Mouse (Mus musculus) brain, adult 2 months (tissue): Measurements from ENCODE around the gene Tmeff2.

Experiments used
- DNase-seq: peaks from one replicate; pipeline ENCODE4 v3.0.0; 2011; ENCODE audit warnings: low read depth, low spot score

Gene Tmeff2

DNA sequence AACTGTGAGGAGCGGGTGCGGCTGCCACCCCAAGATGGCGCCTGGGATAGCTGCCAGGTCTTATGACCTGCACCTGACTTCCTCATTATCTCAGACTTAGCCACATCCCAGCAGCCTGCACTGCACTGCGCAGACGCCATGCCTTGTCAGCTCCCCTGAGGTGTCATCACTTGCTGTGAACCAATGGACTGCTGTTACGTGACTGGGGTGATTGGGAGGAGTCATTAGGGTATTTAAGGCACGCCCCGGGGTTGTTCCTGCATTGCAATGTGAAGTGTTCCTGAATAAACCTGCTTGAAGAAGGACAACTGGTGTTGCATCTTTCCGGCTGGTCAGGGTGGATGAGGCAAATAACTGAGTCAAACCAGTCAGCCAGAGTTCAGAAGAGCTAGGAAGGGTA lies at the start of gene Tmeff2:
Gene Tmeff2, plus strand, starts transcription at position 262 of the 400 bp plus-strand sequence.
- peak; percentile 24 for DNase-seq

DNA sequence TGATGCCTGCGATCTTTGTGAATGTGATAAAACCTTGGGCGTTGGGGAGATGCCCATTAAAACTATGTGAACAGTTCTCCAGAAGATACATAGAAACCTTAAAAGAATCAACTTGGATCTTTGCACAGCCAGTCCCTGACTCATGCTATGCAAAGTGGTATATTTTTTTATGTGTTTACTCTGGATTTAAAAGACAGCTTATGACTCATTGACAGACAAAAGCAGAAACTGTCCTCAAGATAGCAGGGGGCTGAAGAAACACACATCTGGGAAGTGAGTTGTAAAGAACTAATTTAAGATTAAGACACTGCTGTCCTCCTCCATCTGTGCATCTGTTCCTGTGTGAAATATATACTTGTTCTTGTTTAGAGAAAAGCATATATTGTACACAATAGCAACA lies 38.9 kb upstream of the Tmeff2 start:
- peak; percentile 76 for DNase-seq

DNA sequence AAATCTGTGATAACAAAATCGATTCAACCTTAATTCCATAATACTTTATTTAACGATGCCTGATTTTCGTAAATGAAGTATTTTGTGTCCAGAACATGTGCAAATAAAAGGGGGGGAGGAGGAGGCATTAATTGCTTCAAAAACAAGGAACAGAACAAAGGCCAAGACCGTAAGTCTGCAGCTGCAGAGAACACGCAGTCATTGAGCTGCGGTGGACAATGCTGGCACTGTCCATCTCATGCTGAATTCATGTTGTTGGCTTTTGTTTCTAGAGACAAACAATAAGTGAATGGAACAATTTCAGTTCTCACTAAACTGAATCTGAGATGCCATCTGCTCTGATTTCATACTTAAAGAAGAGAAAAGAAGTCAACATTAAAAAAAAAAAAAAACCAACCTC lies 2.8 kb upstream of the Tmeff2 start:
- DNase-seq, result peak; percentile 92

DNA sequence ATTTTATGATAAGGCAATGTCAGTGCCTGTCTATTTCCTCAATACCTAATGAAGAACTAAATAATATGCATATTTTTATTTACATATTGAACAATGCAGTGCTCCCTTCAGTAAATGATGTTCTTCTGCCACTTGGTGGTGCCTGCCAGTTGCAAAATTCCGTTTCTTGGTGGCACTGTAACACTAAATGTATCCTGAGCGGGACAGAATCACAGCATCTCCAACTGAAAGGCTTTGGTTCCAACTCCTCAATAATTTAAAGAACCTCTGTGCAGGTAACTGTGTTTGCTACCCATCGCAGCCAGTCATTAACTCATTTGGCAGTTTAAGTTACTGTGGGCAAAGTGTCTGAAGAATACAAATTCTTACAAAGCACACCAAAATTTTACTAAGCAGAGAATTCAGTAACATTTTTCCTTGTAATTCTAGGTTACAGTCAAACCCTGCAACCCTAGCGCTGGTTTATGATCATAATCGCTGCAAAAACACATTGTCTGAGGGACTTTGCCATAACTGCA lies 24.4 kb downstream of the Tmeff2 start:
- DNase-seq, result peak; percentile 91

DNA sequence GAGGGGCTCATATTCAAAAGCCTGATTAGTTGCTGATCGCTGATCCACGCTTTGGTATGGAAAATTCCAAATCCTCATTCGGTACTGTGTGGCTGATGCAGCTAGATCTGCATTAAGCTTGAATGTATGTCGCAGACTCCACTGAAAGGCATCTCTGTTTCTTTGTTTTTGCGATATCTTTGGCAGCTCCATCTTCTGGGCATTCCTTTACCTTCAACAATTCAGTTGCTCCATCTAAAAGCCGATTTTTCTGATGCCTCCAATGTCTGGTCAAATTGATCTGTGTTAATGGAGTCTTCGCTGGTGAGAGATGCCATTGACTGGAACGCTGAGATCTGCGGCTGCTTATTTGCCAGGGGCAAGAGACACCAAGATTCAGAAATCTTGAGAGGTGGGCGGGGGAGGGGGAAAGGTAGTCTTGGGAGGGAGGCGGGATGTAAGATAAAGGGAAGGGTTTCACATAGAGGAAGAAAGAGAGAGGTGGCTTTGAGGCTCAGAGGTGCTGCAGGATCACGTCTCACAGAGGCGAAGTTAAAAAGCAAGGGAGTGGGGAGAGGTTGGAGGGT lies 25.0 kb downstream of the Tmeff2 start:
- peak; percentile 79 for DNase-seq

DNA sequence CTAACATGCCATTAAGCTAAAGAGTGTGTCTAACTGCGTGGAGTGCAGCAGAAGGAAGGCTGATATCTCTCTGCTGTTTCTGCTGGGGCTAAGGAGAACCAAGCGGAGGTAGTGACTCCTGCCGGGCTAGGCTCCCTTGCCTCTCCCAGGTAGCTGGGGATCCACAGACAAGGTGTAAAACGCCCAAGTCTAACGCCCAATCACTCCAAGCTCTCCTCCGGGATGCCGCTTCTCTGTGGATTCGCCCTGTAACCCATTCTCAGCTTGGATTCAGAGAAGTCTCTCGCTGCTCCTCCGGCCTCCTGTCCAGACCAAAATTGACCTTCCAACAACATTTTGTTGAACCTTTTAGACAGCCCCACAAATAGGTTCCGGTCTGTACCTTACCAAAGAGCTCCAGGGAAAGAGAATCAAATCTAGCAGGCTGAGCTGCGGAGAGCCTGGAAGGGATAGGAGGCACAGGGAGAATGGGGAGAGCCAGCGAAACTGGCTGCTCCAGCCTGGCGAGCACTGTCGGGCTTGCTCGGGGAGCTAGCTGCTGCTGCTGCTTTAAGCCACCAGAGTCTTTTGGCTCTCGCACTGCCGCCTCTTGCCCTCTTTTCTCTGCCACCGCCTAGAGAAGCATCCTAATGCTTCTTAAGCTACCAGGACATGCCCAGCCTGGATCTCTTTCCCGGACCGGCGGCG lies 26.1 kb downstream of the Tmeff2 start:
- DNase-seq, result peak; percentile 84

DNA sequence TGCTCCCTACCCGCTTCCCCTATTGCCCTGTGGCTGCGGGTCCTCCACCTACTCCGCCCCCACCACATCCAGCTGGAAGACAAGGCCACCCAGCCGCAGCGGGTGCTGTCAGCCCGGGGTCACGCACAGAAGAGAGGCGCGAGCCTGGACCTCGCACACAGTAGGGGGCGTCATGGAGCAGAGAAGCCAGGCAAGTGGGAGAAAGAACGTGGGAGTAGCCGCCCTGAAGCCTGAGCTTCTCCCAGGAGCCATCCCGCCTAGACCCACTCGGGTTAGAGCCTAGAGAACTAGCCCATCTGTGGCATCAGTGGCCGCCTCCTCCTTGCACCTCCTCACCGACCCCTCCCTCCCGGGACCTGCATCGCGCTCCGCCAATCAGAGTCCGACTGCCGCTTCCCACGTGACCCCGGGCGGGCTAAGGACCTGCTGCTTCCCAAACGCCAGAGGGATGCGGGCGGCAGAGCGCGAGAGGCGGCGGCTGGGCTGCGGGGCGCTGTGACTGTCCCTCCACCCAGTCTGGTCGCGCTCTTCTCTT lies 26.7 kb downstream of the Tmeff2 start:
- peak; percentile 100 for DNase-seq

DNA sequence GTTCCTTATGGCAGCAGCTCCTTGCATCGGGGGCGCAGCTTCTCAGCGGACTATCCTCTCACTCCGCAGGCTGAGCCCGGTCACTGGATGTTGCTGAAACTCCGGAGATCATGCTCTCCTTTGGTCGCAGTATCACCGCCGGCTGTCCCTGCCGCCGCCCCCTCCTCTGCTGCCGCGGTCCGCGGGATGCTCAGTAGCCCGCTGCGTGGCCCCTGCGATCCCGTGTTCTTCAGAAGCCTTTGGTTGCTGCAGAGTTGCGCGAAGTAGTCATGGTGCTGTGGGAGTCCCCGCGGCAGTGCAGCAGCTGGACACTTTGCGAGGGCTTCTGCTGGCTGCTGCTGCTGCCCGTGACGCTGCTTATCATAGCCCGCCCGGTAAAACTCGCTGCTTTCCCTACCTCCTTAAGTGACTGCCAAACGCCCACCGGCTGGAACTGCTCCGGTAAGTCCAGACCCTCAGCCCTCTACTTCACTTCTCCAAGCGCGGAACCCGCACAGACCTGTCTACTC lies 27.3 kb downstream of the Tmeff2 start:
- DNase-seq, result peak; percentile 67

DNA sequence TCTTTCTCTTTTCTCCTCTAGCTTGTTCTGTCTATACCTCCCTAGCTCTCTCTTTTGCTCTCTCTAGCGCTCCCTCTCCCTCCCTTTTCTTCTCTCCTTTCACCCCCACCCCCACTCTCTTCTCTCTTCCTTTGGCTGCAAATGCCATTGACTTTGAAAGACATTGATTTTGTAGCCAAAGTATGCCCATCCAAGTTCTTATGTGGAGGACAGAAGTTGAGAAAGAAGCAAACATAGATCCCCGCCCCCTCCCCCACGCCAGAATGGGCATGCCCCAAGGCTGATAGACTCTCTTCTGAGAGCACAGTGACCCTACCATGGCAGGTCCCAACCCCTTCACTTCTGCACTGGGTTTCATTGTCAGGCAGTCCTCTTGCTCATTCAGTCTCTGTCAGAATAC lies 28.3 kb downstream of the Tmeff2 start:
- DNase-seq, result peak; percentile 24

DNA sequence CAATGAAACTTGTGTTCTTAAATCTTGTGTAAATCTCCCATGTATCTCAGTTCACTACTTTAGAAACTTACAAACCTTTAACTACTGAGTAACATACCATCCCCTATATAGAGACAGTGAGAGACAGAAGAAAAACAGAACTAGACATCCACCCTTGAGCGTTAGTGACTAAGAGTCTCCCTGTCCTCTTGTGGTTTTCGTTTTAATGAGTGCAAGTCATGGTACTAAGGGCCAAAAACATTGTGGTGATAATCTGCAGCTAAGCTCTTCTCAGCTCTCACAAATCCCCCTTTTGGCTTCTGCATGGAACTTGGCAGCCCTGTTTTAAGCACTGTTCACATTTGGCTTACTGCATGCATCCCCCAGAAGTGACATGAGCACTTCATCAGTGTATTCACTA lies 34.6 kb downstream of the Tmeff2 start:
- DNase-seq, result peak; percentile 27

DNA sequence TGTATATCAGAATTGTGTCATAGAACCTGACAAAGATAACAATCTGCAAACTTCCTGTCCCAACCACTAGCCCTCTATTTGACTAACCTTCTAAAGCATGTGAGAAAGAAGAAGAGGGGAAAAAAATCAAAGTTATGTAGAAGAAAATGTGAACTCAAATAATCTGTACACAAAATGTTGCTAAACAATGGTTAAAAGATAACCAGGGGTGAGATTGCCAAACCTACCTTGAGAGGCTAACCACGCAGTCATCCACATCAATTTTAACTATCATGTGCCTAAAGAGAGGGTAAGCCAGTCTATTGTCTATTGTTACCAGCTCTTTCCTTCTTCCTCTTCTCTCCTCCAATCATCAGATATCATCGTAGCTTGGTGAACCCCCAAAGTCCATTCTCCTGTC lies 35.0 kb downstream of the Tmeff2 start:
- DNase-seq, result no peak

DNA sequence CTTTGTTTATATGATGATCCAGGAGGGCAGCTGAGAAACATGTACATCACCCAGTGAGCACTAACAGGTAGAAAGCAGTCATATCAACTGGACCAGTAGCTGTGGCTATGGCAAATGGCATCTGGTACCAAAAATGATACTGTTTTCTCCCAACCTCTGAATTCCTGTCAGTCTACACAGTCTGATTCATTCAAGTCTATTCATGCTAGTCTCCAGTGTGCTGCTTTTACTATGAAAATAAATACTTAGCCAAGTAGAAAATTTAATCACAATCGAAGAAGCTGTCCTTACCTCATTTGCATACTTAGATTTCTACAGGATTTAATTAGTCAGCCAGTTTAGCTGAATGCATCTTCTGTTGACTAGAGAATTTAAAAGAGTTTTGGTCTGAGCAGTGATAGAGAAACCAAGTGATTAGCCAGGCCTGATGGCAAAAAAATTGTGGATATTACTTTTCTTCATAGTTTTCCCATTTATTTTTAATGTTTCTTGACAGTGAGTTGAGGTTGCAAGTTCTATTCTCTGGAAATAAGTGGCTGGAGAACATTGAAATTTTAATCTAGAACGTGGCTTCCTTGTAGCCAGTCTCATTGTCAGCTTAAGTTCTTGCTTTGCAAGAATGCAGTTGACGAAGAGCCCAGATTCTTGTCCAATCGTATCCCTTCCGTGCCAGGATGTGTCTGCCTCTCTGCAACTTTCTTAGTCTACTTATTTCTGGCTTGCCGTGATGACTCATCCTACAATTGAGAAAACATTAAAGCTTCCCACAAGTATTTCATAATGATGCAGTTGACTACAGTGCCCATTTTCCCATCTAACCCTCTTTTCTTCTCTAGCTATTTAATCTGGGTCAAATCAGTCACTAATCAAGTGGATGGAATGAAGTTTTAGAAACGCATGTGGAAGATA lies 39.9 kb downstream of the Tmeff2 start:
- peak; percentile 84 for DNase-seq

DNA sequence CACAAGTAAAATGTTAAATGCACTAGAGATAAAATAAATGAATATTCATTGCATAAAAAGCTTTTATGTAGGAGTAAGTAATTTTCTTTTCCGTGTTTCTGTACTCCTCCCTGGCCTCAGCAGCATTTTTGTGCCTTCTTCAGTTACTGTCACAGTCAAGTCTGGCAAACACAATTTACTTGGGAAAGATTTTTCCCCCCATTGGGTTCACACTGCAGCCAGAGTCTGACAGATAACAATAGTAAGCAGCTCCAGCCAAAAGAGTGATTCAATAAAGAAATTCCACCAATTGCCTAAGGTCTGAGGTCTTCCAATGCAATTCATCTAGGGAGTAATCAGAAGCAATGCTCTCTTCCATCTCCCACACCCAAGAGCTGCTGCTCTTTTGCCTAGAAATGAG lies 48.1 kb downstream of the Tmeff2 start:
- no peak for DNase-seq

DNA sequence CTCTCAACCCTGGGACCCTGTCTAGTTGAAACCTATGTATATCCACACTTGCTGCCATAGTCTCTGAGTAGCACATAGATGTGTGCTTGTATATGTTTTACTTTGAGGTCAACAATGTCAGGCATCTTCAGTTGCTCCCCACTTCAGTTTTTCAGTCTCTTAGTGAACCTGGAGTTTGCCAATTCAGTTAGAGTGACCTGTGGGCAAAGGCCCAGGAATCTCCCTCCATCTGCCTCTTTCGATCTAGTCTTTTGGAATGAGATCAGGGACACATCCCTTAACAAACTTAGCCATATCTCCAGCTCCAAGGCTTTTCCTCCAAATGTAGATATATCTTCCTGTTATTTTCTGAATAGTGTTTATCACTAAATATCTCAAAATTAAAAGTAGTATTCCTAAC lies 58.4 kb downstream of the Tmeff2 start:
- DNase-seq, result peak; percentile 67

DNA sequence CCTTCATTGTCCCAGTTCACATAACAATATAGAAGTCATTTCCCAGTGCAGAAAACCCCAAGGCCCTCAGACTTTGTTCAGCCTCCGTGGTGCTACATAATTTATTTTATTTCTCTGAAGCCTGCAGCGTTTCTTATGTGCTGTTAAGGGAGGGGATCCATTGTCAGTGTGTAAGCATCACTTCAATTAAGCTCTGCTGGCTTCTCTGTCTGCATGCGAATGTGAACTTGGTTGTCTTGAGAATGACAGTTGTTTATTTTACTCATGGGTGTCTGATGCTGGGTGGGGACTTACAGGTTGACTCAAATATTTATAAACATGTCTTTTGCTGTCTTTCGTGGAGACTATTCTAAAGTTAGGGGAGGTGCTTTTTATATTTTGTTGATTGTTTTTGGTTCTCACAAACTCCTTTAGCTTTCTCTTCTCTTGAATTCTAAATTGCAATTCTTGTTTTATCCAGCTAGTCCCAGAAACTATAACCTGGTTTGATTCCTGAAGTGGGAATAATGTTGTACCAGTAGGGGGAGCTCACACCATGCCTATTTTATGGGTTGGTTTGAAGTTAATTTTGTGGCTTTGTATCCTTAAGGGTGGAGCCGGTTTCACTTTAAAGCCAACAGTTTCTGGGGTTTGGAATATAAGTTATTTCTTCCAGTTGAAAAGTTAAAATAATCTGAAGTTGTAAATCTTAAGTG lies 61.7 kb downstream of the Tmeff2 start:
- peak; percentile 89 for DNase-seq

DNA sequence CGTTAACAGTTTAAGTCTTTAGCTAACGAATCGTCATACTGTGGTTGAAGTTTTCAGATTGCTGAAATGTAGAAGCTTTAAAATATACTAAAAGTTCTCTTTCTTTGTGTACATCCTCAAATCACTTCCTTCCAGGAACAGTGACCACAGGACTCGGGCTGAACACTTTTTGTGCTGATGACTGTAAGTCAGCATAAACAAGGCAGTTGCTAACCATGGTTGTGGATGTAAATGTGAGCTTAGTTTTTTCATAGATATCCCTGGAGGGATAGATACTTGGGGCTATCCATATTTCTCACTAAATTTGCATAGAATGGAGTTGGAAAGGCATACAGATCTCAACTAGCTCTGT lies 62.2 kb downstream of the Tmeff2 start:
- DNase-seq, result no peak

DNA sequence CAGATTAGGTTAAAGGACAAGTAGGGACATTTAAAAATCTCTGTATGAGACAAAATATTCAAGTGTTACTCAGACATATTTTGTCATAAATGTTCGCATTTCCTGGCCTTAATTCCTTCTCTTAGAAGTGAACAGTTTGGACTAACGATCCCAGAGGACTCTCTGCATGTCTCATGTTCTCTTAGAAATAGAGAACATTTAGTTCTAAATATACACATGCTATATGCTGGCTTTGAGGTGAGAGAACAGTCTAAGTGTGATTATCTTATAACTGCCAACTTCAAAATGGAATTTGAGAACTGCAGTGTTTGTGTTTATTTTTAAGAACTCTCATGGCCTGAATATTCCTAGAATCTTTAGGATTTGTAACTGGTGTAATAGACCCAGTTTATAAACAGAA lies 69.2 kb downstream of the Tmeff2 start:
- DNase-seq, result peak; percentile 54

DNA sequence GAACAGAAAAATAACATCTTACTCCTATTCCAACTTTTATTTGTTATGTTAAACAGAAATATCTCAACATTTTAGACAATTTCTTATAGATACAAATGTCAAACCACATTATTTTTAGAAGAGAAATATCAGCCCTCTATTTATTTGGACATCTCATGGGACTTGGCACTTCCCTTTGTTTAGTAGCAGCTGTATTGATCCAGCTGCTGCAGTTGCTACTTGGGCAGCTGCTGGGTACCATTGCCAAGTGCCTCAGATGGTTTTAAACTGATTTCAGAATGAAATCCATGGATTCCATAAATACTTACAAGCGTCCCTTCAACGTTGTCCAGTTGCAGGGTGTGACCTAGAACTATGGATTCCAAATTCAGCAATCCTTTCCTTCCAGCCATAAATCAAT lies 70.4 kb downstream of the Tmeff2 start:
- DNase-seq, result no peak

DNA sequence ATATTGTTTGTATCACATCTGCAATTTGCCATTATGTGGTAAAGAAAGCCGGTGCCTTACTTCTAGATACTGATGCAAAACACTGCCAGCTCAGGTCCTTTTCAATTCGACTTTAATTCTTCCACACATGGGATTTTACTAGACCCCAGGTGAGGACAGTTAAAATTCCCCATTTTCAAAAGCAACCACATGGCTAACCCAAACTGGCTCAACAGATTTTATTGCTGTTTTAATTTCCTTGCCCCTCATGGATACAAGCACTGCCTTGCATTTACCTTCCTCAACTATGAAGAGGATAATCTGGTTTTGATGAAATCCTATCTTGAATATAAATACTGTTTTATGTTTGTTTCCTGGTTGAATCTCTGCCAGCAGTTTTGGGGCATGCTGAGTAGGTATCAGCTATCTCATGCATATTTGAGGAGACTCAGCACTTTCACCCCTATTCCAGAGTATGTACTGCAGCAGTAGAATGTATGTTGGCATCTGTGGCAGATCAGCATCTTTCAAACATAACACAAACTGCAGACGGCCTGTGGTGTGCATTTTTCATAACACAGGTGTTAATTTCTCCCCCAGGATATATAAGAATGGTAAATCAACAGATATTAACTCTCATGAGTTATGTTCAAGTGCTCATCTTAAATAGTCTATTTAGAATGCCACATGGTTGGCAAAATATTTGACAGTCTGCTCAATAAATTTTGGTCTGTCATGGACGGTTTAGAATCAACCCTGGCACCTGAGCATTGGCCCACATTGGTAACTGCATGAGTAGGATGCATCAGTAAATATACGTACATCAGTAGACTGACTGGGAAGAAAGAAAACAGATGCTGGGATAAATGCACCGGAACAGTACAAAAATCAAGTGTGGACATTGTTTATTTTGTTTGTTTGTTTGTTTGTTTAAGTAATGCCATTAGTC lies 72.3 kb downstream of the Tmeff2 start:
- no peak for DNase-seq

DNA sequence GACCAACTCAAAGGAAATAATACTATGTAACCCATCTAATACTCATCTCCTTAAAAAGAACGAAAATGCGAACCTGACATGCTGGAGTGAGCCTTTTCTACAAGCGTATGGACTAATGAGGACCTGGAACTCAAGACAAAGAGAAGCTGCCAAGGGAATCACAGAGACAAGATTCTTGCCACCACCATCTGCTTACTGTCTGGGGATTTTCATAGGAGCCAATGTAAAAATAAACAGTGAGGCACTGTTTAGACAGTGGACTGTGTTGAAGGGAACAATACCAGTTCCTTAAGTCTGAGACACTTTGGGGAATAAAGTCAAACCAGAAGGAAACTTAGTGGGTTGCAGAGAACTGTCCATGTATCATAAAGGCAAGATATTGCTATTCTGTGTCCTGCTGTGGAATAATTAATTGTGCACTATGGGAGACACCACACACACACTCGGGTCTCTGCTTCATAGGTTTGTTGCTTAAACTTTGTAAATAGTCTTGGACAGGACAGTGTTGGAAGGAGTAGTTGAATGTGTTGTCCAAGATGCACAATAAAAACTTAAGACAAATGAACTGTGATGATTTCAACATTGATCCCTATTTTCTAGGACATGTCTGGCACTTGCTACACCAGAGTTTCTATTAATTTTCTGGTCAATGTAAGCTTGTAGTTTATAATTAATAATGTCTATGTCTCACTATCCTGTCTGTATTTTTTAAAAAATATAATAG lies 79.1 kb downstream of the Tmeff2 start:
- peak; percentile 88 for DNase-seq
